Mouse (Mus musculus) C3H10T1/2 (cell line): ENCODE results near the gene Ccr5. TPM values are rescaled to one million over a fixed set of nuclear protein-coding genes. Genes with fewer than 3 reads are reported as not detected.

Source experiments
- polyA plus RNA-seq, 2 experiments: library from polyadenylated mRNA; unstranded; fragments of >200 nt; fragmentation: generic; extraction: Trizol; gene quantifications; one replicate each; pipeline ENCODE4 v1.2.1; 2012; ENCODE audit warnings: missing spikeins in 2 of 2

Gene Ccr5
- not detected for polyA plus RNA-seq

DNA sequence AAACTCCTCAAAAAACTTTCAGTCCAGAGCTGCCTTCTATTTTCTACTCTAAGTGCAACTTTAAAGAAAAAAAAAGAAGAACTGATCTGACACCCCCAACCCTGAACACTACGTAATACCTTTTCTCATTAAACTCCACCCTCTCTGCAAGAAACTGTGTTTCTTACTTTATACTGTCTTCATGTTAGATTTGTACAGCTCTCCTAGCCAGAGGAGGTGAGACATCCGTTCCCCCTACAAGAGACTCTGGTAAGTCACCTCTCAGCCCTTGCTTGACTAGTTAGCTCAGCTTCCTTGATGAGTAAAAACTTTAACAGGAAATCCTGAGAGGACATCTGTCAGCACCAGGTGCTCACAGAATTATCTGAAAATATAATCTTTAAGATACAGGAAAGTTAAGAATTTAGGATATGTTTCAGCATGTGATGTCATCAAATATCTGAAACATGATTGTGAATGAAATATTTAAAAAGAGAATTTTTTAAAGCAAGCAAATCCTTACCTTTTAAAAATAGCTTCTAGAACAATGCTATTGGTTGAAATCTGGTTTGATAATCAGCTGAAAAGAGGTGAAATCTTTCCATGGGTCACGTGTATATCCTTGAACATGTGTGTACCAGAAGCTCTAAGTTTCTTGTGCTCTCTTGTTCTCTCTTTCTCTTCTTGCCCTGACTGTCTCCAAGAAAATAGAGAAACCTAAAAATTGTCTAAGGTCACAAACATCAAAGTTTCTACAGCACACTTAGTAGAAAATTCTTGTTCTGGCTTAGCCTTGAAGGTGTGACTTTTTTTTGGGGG, at the start of gene Ccr5:
Gene Ccr5, plus strand, starts transcription at position 157 of the 798 bp plus-strand sequence.

DNA sequence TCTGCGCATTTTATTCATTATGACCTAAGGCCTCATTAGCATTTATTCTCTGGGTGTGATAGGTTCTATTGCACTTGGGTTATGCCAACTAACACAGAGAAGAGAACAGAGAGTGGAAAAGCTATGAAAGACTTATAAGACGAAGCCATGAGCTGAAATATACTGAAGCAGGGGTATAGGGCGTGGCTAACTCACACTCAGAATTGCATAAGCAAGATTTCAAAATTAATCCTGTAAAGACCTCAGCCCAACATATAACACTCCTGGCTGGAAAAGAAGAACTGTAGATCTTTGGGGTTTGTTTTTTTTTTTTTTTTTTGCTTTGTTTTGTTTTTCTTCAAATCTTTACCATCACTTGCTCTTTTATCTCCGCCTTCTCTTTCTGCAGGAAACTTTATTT, 19.6 kb upstream of the Ccr5 start, which contains the start of gene Ccr2:
Gene Ccr2, plus strand, starts transcription at position 228 of the 400 bp plus-strand sequence.

Other genes with a start within 250 kb of the Ccr5 start
- gene Ccr1, start 152.9 kb upstream of the Ccr5 start, polyA plus RNA-seq = not detected
- gene Ccr1l1, start 143.1 kb upstream of the Ccr5 start, polyA plus RNA-seq = not detected
- gene Ccr3, start 99.6 kb upstream of the Ccr5 start, polyA plus RNA-seq = not detected
- gene Ccr2, start 19.6 kb upstream of the Ccr5 start, polyA plus RNA-seq = not detected
- 1 to 10 TPM in 1 of 2 experiments, under 1 TPM in 1; 0.09 to 1.6 TPM for gene 2010315B03Rik, start 191.2 kb downstream of the Ccr5 start, polyA plus RNA-seq